Mouse (Mus musculus) fibroblast of lung, adult 2 months (primary cell): ENCODE data around the gene 2700081O15Rik.

Source experiments
- DNase-seq: peaks from one replicate; pipeline ENCODE4 v3.0.0-alpha.2; 2011; ENCODE audit warnings: low read depth

2700081O15Rik gene

DNA sequence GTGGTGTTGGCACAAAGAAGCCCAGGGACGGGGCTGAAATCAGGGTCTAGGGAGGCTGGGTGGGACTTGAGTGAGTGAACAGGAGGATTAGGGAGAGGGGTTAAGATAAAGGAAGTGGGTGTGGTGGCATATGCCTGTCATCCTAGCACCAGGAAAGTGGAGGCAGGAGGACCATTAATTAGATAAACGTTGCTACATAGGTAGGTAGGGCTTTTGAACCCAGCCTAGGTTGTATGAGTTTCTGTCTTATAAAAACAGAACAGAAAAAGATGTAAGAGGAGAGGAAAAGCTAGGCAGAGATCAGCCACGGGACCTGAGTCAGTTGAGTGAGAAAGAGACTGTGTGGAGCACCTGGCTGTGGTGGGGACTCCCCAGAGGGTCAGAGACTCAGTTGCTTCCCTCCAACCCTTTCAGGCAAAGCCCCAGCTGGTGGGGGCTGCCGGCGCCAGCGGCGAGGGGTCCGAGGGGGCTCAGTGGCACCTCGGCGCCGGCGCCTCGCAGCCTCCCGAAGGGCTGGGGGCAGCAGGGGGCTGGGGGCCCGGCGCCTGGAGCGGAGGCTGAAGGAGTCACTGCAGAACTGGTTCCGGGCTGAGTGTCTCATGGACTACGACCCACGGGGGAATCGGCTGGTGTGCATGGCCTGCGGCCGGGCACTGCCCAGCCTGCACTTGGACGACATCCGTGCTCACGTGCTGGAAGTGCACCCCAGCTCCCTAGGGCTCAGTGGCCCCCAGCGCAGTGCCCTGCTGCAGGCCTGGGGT lies 3.6 kb downstream of the 2700081O15Rik start:
- no peak for DNase-seq

DNA sequence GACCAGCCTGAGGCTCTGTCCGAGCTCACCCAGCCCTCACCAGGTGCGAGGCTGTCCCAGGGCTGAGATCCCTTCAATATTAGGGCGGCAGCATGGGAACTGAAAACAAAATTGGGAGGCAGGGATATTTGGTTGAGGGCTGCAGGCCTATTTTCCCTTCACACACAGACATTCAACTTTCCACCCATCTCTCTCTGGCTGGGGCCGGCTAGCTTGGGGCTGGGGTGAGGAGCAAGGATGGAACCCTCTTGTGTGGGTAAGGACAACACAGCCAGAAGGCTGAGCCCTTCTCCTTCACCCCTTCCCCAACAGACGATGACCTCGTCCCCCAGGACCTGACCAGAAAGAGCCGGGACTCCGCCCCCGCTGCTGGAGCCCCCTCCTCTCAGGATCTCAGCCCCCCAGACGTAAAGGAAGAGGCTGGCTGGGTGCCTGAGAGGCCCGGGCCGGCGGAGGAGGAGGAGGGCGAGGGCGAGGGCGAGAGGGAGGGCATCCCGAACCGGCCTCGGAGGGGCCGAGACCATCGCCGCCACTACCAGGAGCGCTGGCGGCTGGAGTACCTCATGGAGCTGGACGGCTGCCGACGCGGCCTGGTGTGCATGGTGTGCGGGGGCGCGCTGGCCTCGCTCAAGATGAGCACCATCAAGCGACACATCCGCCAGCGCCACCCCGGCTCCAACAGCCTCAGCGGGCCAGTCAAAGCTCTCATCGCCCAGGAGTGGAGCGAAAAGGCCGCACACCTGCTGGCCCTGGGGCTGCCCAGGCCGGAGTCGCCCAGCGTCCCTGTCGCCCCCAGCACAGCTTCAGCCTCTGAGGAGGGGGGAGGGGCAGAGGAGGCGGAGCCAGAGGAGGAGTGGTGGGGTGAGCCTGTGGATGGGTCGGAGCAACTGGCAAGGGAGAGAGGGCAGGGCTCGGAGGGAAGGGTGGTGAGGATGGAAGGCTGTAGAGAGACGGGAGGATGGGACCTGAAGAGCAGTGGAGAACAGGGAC lies 4.5 kb downstream of the 2700081O15Rik start:
- no peak for DNase-seq

DNA sequence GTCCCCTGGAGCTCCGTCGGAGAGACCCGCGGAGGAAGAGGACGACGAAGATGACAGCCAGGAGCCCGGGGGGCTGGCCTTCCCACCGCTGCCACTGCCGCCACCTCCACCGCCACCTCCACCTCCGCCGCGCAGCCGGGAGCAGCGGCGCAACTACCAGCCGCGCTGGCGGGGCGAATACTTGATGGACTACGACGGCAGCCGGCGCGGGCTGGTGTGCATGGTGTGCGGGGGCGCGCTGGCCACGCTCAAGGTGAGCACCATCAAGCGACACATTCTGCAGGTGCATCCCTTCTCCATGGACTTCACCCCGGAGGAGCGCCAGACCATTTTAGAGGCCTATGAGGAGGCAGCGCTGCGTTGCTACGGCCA lies 5.2 kb downstream of the 2700081O15Rik start:
- DNase-seq: no peak

DNA sequence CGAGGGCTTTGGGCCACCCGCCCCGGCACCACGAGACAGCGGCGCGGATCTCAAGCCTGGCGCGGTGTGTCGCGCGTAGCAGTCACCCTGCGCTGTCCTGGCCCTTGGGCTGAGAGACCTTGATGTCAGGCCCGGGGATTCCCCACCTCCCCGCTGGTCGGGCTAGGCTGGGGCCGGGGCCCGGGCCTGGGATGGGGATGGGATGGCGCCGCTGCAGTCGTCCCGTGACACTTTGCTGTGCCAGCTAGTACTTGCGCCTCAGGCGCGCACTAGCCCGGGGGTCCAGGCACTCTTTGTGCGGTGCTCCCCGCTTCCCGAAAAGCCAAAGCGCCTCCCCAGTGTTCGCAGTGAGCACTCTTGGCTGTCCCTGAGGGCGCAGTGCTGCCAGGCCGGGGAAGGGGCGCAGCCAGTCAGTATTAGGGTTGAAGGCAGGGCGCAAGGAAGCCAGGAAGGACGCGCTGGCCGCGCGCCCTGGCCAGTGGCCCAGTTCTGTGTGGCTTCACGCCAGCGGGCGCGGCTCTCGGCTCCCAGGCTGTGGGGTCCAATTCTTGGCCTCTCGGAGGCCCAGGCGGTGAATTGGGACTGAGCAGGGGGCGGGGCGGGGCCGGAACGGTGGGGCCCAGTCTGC lies 5.7 kb downstream of the 2700081O15Rik start:
- DNase-seq: peak; percentile 82

DNA sequence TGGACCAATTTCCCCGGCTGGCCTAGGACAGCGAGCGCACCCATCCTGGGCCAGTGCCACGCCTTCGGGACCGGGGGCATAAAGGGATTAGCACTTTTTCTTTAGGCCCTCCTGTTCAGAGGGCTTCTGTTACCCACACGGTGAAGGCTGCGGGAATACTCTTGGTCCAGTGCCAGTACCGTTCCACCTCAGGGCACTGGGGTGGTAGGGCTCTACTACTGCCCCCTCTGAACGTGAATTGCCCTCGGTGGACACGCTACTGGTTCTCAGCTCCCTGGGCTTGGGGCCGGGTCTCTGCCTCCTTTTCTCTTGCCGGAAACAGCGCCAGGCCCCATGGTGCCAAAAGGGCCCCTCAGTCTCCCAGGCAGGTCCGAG lies 6.2 kb downstream of the 2700081O15Rik start:
- DNase-seq: no peak

DNA sequence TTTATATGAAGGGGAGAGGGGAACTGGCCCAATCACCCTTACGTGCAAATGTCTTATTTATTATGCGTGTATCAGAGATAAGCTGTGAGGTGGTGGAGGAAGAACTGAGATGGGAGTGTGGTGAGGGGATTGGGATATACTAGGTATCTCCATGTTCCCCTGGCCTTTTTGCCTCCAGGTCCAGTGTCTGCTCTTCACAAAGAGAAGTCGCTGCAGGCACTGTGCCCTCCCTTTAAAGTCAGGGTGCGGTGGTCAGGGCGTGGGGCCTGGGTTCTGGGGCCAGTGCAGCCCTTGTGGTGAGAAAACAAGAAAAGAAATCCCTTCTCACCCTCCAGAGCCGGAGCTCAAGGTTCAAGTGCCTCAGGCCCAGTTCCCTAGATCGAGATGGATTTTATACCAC lies 6.7 kb downstream of the 2700081O15Rik start:
- DNase-seq: no peak

DNA sequence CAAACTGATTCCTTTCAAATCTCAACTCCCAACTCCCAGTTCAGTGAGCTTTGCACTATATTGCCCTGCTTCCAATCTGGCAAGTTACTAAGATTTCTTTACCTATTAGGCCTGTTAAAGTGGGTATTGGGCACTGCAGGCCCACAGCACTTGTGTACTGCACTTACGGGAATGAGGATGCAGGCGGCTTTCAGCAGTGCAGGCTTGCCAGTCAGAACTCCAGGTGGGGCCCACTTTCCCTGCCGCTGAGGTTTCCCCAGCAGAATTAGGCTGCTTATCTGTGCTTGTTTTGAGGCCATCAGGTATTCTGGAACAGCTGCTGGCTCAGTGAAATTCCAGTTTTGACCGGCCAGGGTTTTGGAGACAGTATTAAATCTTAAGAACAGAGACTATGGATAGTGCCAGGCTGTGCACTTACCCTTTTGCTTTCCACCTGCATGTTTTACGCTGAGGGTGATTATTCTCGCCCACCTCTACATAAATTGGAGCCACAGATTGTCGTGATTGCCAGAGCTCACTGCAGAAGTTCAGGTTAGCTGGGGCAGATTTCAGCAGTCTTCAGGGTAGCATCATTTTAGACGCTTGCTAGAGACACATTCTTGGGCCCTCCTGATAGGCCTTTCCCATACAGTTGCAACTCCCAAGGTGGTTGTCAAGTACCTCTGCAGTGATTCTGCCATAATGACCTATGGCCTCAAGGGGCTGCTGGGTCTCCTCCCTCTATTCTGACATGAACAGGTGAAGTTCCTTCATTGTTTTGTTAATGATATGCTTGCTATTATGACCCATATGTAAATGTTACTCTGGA lies 7.4 kb downstream of the 2700081O15Rik start:
- no peak for DNase-seq

DNA sequence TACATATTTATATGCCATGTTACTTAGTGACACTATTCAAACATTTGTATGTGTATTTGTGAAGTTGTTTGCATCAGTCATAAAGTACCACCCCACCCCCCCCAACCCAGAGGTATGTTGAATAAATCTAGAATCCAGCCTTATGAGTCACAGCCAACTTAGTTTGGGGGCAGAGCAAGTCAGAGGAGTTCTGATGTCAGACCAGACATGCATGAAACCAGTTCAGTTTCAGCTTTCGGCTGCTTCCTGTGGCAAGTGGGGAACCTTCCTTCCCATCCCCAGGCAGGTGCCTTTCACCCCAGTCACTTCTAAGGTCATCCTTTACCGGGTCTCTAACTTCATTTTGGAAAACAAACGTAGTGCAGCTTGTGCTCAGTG lies 8.0 kb downstream of the 2700081O15Rik start:
- no peak for DNase-seq

DNA sequence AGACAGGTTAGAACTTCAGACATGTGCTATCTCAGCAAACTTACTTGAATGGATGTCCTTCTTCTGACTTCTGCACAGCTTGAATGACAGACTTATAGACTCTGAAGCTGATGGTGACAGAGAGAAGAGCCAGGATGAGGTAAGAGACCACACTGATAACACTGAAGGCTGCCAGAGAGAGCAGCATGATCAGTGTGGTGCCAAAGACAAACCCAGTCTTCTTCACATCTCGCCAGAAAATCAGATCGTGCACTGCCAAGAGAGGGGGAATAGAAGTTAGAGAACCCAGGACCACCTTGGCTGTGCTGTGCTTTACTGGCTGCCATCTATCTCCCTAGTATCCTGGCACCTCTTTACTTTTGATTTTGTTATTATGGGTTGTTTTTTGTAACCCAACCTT lies 17.5 kb downstream of the 2700081O15Rik start:
- DNase-seq: no peak

DNA sequence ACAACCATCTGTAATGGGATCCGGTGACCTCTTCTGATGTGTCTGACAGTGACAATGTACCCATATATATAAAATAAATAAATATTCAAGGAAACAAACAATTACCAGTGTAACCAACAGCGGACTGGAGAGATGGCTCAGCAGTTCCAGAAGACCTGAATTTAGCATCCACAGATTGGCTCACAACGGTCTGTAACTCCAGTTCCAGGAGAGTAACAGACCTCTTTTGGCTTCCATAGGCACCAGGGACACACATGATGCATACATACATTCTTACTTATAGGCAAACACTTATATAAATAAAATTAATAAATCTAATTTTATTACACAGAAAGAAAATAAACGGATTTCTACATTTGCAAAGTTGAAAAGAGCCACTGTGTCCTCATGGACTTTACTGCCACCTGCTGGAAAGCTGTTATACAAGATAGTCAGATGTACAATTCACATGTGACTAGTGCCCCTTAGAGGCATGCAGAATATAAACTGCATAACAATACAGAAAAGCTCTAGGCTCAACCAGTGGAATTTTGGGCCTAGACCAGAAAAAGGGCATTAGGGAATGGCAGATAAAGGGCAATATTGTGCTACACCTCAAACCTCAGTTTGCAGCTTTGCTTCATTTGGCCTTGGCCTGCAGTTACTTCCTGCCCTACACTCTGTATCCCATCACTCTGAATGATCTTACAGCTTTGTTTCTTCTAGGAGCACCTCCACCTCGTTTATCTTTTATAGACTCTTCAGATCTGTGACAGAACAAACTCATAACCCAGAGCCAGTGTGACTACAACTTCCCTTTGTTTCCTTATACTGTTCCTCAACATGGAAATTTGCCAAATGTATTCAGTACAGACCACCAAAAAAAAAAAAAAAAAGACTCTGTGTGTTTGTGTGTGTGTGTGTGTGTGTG lies 18.9 kb downstream of the 2700081O15Rik start:
- DNase-seq: no peak

DNA sequence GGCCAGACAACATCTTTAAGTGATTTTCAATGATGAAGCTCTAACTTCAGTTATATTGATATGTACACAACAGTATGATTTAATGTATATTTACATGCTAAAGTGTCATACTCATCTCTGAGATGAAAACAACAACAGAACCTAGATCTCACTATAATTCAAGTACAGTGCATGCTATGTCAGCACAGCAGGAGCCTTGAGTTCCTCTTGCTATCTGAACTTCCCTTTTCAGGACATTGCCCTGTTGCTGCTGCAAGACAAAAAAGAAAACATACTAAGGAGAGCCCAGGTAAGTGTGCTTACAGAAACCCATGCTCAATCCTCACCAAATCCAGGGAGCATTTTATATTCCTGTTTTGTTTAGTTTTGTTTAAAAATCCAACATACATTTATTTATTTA lies 20.9 kb downstream of the 2700081O15Rik start:
- DNase-seq: no peak

DNA sequence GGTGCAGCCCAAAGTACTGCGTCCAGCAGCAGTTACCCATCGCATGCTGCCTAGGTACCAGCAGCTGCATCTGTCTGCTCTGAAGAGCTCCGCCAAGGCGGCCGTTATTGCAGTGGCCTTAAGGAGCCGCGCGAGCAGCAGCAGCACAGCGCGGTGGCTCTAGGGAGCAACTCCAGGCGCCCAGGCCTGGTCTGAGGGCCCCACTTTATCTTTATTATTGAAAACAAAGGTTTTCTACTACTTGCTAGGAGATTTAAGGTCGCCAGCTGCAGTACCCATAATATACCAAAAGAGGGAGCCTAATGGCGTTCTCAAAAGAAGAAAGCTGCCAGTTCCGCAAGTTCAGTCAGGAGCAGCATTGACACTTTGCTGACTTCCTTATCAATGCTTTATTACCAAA lies 24.1 kb downstream of the 2700081O15Rik start:
- no peak for DNase-seq

DNA sequence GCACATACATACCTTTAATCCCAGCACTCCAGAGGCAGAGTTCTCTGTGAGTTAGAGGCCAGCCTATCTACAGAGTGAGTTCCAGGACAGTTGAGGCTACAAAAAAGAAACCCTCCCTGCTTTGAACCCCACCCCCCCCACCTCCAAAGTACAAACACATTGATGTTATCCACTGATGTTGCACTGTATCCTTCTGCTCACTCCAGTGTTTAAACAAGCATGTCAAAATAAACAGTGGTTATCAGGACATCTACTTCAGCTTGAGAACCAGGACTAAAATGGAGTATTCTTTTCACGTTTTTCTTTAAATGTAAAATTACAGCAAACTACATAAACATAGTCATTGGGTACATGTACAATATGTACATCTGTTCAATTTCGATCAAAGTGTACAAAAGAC lies 27.7 kb downstream of the 2700081O15Rik start:
- no peak for DNase-seq

DNA sequence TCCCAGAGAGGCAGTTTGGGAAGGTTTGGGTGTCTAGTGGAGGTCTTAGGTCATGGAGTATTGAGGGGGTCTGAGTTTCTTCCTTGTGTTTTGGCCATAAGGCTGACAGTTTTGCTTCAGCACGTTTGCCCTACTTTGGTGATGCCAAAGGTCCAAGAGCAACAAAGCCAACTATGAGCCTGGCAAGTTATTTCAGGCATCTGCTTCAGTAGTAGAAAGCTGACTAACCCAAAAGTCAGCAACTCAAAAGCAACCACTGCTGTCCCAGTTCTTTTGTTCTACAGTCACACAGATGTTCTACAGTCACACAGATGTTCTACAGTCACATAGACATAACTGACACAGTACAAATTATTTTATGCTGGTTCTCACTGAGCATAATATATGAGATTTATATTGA lies 28.2 kb downstream of the 2700081O15Rik start:
- no peak for DNase-seq

DNA sequence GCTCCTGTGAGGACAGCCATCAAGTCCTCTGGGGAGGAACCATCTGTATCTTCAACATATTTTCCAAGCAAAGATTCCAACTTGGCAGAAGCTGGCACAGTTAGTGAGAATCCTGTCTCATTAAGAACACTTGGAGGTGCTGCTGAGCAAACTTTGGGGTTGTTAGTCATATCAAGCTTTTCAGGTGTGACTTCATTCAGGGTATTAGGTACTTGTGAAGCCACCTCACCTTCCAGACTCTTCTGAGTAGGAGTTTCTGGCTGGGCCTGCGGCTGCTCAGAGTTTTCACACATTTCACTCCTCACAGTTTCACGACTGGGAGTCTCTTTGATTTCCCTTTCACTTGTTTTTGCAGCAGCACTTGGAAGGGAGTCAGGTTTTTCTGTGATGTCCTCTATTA lies 39.4 kb downstream of the 2700081O15Rik start:
- DNase-seq: no peak

DNA sequence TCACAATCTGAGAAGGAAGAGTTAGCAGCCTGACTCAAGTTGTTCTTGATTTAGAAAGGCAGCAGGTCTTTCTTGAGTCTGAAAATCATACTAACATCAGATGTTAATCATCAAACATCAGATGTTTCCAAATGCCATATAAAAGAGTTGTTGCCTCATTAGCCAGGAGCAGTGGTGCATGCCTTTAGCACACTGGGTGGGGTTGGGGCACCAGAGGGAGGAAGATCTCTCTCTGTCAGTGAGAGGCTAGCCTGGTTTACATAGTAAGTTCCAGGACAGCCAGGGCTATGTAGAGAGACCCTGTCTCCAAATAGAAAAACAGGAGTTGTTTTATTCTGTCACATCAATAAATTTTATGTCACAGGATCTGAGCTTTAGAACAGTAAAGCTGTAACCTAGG lies 41.5 kb downstream of the 2700081O15Rik start:
- DNase-seq: no peak

DNA sequence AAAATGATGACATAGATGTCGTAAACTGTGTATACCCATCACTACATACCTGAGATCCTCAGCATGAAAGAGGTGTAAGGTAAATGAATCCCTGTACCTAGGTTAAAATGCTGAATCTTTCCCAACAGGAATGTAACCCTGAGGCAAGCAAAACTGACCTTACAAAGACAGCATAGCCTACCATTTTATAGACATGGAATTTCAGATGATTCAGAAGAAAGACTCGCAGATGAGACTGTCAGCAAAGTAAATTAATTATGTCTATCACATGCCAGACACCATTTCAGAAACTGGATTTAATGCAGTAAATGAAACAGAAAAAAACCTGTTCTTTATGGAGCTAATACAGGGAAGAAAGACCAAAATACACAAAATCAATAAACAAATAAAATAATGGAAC lies 41.9 kb downstream of the 2700081O15Rik start:
- no peak for DNase-seq

DNA sequence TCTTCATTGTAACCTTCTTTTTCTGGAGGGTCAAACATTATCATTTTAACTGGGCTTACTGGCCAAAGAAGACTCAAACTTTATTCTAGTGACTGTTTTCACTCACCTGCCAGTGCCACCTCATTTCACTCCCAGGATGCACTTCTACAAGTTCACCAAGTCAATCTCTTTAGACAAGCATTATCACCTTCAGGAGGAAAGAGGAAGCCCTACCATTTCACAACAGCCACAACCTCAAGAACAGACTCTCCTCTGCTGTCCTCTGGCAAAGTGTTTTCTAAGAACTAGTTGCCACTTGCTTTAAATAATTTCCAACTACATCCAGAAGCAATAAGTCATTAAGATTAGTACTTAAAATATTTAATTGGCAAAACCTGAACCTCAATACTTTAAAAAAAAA lies 50.5 kb downstream of the 2700081O15Rik start:
- no peak for DNase-seq

DNA sequence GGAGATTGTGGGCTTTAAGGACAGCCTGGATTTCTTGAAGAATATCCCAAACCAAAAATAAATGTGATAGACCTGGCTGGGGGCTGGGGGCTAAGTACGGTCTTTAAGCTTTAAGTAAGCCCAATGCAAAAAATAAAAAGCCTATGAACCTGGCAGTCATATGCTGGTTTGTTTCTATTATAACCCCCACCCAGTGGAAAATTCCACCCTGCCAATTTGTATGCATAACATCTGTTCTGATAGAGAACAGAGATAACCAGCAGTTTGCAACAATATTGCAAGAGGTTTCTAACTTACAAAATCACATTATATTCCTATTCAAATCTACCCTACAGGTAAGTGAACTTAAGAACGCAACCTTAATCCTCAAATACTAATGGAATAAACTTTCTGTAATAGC lies 53.2 kb downstream of the 2700081O15Rik start:
- DNase-seq: no peak
